Mouse (Mus musculus): ENCODE results near the gene Snapc5. TPM values are rescaled to one million over a fixed set of nuclear protein-coding genes. Genes with fewer than 3 reads are reported as not detected.

The Snapc5 gene
- polyA plus RNA-seq, 1 experiment from 2014 or later = 31.8 TPM

- 56% methylated on average over 5 of the region's 5 CpGs for WGBS
- H3K27ac ChIP-seq (replicated peaks) = peak overlapping the region; percentile 52
- DNase-seq (ENCODE audit: low spot score) = no peak
Observed at GRCm38 (mm10) chr9:64231171-64231570, 52.1 kb downstream of the Snapc5 start.

GRCm38 (mm10) chr9:64231674-64232073 lies 52.6 kb downstream of the Snapc5 start:
- H3K4me3 ChIP-seq = no peak overlapping the region
- DNase-seq (ENCODE audit: low spot score) = no peak
- H3K9me3 ChIP-seq = no peaks in the 10 kb centered on the region
- peak overlapping the region; percentile 52 for H3K27ac ChIP-seq (replicated peaks)
- H3K36me3 ChIP-seq (replicated peaks) = peaks cover 13% of the 10 kb centered on the region
- WGBS = 84% methylated on average over 3 of the region's 3 CpGs
- no peaks in the 10 kb centered on the region for H3K27me3 ChIP-seq (replicated peaks; ENCODE audit: low read depth, poor library complexity, severe bottlenecking)
- peaks cover 63% of the 10 kb centered on the region for H3K4me1 ChIP-seq

More at GRCm38 (mm10) chr9:64231171-64231570, 52.1 kb downstream of the Snapc5 start:
- Histone ChIP-seq H3K27me3 (replicated peaks; ENCODE audit: low read depth, poor library complexity, severe bottlenecking) (no peaks in the 10 kb centered on the region), H3K9me3 (no peaks in the 10 kb centered on the region), H3K4me3 (no peak overlapping the region), H3K4me1 (peaks cover 63% of the 10 kb centered on the region), H3K36me3 (replicated peaks) (peaks cover 10% of the 10 kb centered on the region)

DNA sequence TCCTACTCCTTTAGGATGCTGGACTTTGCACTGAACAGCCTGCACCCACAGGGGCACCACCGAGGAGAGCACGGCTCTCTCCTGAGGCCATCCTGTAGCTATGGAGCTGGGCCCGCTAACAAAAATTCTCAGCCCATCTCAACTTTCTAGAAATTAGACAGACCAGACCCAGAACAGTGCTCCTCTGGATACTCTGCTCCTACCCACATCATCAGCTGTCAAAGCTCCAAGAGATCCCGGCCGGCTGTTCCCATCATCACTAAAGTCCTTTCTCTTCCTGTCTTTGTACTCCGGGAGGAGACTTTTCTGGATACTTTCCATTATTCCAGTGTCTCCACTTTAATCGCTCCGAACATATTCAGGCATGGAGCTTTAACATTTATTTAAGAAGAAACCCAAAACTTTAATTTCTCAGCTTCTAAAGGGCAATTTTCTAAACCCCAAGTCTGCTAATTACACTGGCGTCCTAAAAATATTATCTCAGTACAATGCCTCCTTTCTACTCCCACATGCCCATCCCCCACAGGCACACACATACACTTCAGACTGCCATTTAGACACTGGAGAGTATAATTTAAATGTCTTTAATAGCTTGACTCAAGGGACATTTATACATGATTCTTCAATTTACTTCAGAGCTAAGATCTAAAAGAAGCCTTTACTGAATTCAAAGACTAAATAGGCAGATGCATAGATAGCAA lies 53.3 kb downstream of the Snapc5 start:
- Histone ChIP-seq H3K27ac (replicated peaks) (peak overlapping the region; percentile 52), H3K4me1 (peaks cover 63% of the 10 kb centered on the region), H3K4me3 (no peak overlapping the region), H3K36me3 (replicated peaks) (peaks cover 13% of the 10 kb centered on the region), H3K27me3 (replicated peaks; ENCODE audit: low read depth, poor library complexity, severe bottlenecking) (no peaks in the 10 kb centered on the region), H3K9me3 (no peaks in the 10 kb centered on the region)
- peak; percentile 43 for DNase-seq (ENCODE audit: low spot score)
- 47% methylated on average over 9 of the region's 9 CpGs for WGBS

Small RNA genes within 50 kb of the gene (microRNA-seq; reads per million reads assigned to microRNA genes)
- gene Gm24106 = not detected

Other genes with a start within 250 kb of the Snapc5 start
- gene Smad6, start 157.2 kb upstream of the Snapc5 start, polyA plus RNA-seq (2016; fragmentation: Nextera tagmentation; extraction: Ambion mirVana) = 7.2 and 7.3 TPM in 2 replicates
- gene Lctl, start 62.1 kb upstream of the Snapc5 start, polyA plus RNA-seq (2016; fragmentation: Nextera tagmentation; extraction: Ambion mirVana) = 0.11 TPM in 1 of 2 replicates, not detected in the other
- 43.7 and 46.1 TPM in 2 replicates for gene Zwilch, start 6.2 kb upstream of the Snapc5 start, polyA plus RNA-seq (2016; fragmentation: Nextera tagmentation; extraction: Ambion mirVana)
- 1,235 and 1,262 TPM in 2 replicates for gene Rpl4, start 5.9 kb upstream of the Snapc5 start, polyA plus RNA-seq (2016; fragmentation: Nextera tagmentation; extraction: Ambion mirVana)
- 3.9 and 4.4 TPM in 2 replicates for gene Uchl4, start 55.9 kb downstream of the Snapc5 start, polyA plus RNA-seq (2016; fragmentation: Nextera tagmentation; extraction: Ambion mirVana)
- gene Map2k1, start 74.4 kb downstream of the Snapc5 start, polyA plus RNA-seq (2016; fragmentation: Nextera tagmentation; extraction: Ambion mirVana) = 82.6 and 89.3 TPM in 2 replicates
- 269 and 272 TPM in 2 replicates for gene Tipin, start 102.3 kb downstream of the Snapc5 start, polyA plus RNA-seq (2016; fragmentation: Nextera tagmentation; extraction: Ambion mirVana)
- gene Dis3l, start 162.0 kb downstream of the Snapc5 start, polyA plus RNA-seq (2016; fragmentation: Nextera tagmentation; extraction: Ambion mirVana) = 20.0 and 23.1 TPM in 2 replicates
- gene Megf11, start 206.4 kb downstream of the Snapc5 start, polyA plus RNA-seq (2016; fragmentation: Nextera tagmentation; extraction: Ambion mirVana) = 0.96 and 1.6 TPM in 2 replicates